Mouse (Mus musculus): ENCODE results near the gene Vmn2r65. TPM values are rescaled to one million over a fixed set of nuclear protein-coding genes. Genes with fewer than 3 reads are reported as not detected.

The Vmn2r65 gene
- total RNA-seq (2014; fragmentation: Nextera tagmentation) (not detected in 2 replicates), total RNA-seq (2017) (not detected in 2 replicates)

DNA sequence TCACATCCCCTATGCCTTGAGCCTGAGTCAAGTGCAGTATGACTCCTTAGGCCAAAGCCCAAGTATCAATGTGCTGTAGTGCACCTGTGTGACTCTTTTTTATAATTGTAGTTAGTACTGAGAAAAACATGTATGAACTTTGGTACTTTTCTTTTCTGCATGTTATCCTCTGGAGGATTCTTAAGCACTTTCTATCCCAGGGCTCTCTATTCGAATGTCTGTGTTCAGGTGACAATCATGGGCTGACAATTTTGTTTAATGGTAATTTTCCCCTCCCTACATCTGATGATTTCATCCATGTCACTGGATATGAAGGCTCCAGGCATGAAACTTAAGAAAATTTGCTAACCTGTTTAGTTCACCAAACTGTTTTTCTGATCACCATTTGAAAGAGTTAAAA, at the start of gene Vmn2r65:
TSS of gene Vmn2r65 (minus strand) at position 101 of the 400 bp plus-strand sequence.
- ATAC-seq (replicated peaks; ENCODE audit: low FRiP score, low TSS enrichment, poor library complexity, severe bottlenecking) = no peak

DNA sequence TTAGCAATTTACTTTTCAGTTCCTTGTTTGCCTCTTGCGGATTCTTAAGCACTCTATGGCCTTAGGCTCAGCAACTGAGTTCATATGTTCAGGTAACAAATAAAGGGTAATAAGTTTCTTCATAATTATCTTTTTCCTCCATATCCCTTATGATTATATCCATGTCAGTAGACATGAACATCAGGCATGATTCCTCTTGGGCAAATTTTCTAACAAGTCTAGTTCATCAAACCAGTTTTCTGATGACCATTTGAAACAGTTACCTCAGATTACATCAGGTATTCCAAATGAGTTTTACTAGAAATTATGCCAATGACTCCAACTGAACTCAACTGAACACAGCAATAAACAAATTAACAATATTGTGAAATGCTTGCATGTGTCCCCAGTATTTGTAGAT, 48.3 kb upstream of the Vmn2r65 start, which contains the start of gene Vmn2r66:
TSS of gene Vmn2r66 (minus strand) at position 101 of the 400 bp plus-strand sequence.
- ATAC-seq (replicated peaks; ENCODE audit: low FRiP score, low TSS enrichment, poor library complexity, severe bottlenecking) = no peak

DNA sequence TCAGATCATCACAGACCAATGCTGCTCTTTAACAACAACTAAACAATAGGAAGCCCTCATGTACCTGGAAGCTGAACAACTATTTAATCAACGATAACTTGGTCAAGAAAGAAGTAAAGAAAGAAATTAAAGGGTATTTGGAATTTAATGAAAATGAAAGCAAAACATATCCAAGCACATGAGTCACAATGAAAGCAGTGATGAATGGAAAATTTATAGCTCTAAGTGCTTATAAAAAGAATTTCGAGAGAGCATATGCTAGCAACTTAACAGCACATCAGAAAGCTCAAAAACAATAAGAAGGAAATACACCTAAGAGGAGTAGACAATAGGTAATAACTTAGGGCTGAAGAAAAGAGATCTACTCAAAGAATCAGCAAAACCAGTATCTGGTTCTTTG, 32.8 kb upstream of the Vmn2r65 start:
- no peak for ATAC-seq (replicated peaks; ENCODE audit: low FRiP score, low TSS enrichment, poor library complexity, severe bottlenecking)

Other genes with a start within 250 kb of the Vmn2r65 start
- gene Olfr291, start 110.6 kb downstream of the Vmn2r65 start, total RNA-seq (2014; fragmentation: Nextera tagmentation) = not detected in 2 replicates
- not detected in 2 replicates for gene Olfr291, start 110.6 kb downstream of the Vmn2r65 start, total RNA-seq (2017)
- not detected in 2 replicates for gene Vmn2r66, start 48.2 kb upstream of the Vmn2r65 start, total RNA-seq (2014; fragmentation: Nextera tagmentation)
- gene Vmn2r66, start 48.2 kb upstream of the Vmn2r65 start, total RNA-seq (2017) = not detected in 2 replicates
- gene Vmn2r67, start 191.9 kb upstream of the Vmn2r65 start, total RNA-seq (2014; fragmentation: Nextera tagmentation) = not detected in 2 replicates
- not detected in 2 replicates for gene Vmn2r67, start 191.9 kb upstream of the Vmn2r65 start, total RNA-seq (2017)